Mouse (Mus musculus): ENCODE measurements around the gene Ppp4r3a. TPM values are rescaled to one million over a fixed set of nuclear protein-coding genes. Genes with fewer than 3 reads are reported as not detected.
A peak's percentile ranks its signal among the peaks of the same experiment; 100 is the strongest.
"Not testable (repeated sequence)": the region's sequence is repeated elsewhere in the genome, so short reads cannot be mapped to it uniquely, and the experiment has no call there.

Ppp4r3a gene
- polyA plus RNA-seq, 1 experiment from 2014 or later, result 78.7 TPM

- Histone ChIP-seq H3K9me3 (ENCODE audit: control insufficient read depth, low read length) (no peaks in the 10 kb centered on the region), H3K4me3 (ENCODE audit: low read depth, low read length) (no peak overlapping the region), H3K4me1 (replicated peaks; ENCODE audit: control insufficient read depth, insufficient read depth, low read length) (peaks cover 27% of the 10 kb centered on the region; the same call in 1 of the 2 replicates), H3K27ac (ENCODE audit: low read depth, low read length) (no peak overlapping the region), H3K4me2 (ENCODE audit: low read depth, low read length, severe bottlenecking) (no peak overlapping the region), H3K27me3 (ENCODE audit: control insufficient read depth, insufficient read depth, low read length) (no peaks in the 10 kb centered on the region), H3K9ac (ENCODE audit: low read length) (no peak overlapping the region), H3K36me3 (ENCODE audit: control insufficient read depth, insufficient read depth, low read length) (peaks cover 10% of the 10 kb centered on the region)
- peak; percentile 51 for DNase-seq (ENCODE audit: low spot score)
- WGBS, result 92% methylated on average over 7 of the region's 7 CpGs
- no peak for ATAC-seq (replicated peaks; ENCODE audit: low FRiP score)
Observed at GRCm38 (mm10) chr12:101019443-101019842, 64.1 kb downstream of the Ppp4r3a start.

GRCm38 (mm10) chr12:101019031-101019430, 64.5 kb downstream of the Ppp4r3a start:
- Histone ChIP-seq H3K27ac (ENCODE audit: low read depth, low read length) (no peak overlapping the region), H3K4me1 (replicated peaks; ENCODE audit: control insufficient read depth, insufficient read depth, low read length) (peaks cover 27% of the 10 kb centered on the region; the same call in 1 of the 2 replicates)

GRCm38 (mm10) chr12:101017971-101018371, 65.5 kb downstream of the Ppp4r3a start:
- ATAC-seq (replicated peaks; ENCODE audit: low FRiP score) (no peak), DNase-seq (ENCODE audit: low spot score) (peak; percentile 54)
- Histone ChIP-seq H3K27ac (ENCODE audit: low read depth, low read length) (peak overlapping the region; percentile 21; the same call in 1 of the 2 replicates), H3K4me2 (ENCODE audit: low read depth, low read length, severe bottlenecking) (no peak overlapping the region), H3K4me1 (replicated peaks; ENCODE audit: control insufficient read depth, insufficient read depth, low read length) (peaks cover 30% of the 10 kb centered on the region; the same call in 1 of the 2 replicates), H3K9ac (ENCODE audit: low read length) (peak overlapping the region; percentile 39; the same call in 1 of the 2 replicates), H3K9me3 (ENCODE audit: control insufficient read depth, low read length) (no peaks in the 10 kb centered on the region), H3K27me3 (ENCODE audit: control insufficient read depth, insufficient read depth, low read length) (no peaks in the 10 kb centered on the region), H3K36me3 (ENCODE audit: control insufficient read depth, insufficient read depth, low read length) (peaks cover 10% of the 10 kb centered on the region), H3K4me3 (ENCODE audit: low read depth, low read length) (no peak overlapping the region)
- 21% methylated on average over 6 of the region's 6 CpGs for WGBS

More at GRCm38 (mm10) chr12:101019031-101019430, 64.5 kb downstream of the Ppp4r3a start:
- no peaks in the 10 kb centered on the region for H3K9me3 ChIP-seq (ENCODE audit: control insufficient read depth, low read length)
- no peaks in the 10 kb centered on the region for H3K27me3 ChIP-seq (ENCODE audit: control insufficient read depth, insufficient read depth, low read length)
- WGBS, result 61% methylated on average over 5 of the region's 5 CpGs
- no peak overlapping the region for H3K4me3 ChIP-seq (ENCODE audit: low read depth, low read length)
- H3K4me2 ChIP-seq (ENCODE audit: low read depth, low read length, severe bottlenecking), result no peak overlapping the region
- no peak overlapping the region for H3K9ac ChIP-seq (ENCODE audit: low read length)
- no peak for ATAC-seq (replicated peaks; ENCODE audit: low FRiP score)
- peak; percentile 35 for DNase-seq (ENCODE audit: low spot score)
- peaks cover 10% of the 10 kb centered on the region for H3K36me3 ChIP-seq (ENCODE audit: control insufficient read depth, insufficient read depth, low read length)

GRCm38 (mm10) chr12:101016412-101016928, 67.0 kb downstream of the Ppp4r3a start:
- Histone ChIP-seq H3K9ac (ENCODE audit: low read length) (no peak overlapping the region), H3K36me3 (ENCODE audit: control insufficient read depth, insufficient read depth, low read length) (peaks cover 7% of the 10 kb centered on the region), H3K4me2 (ENCODE audit: low read depth, low read length, severe bottlenecking) (no peak overlapping the region), H3K4me3 (ENCODE audit: low read depth, low read length) (no peak overlapping the region), H3K27me3 (ENCODE audit: control insufficient read depth, insufficient read depth, low read length) (no peaks in the 10 kb centered on the region), H3K4me1 (replicated peaks; ENCODE audit: control insufficient read depth, insufficient read depth, low read length) (peaks cover 38% of the 10 kb centered on the region), H3K9me3 (ENCODE audit: control insufficient read depth, low read length) (no peaks in the 10 kb centered on the region), H3K27ac (ENCODE audit: low read depth, low read length) (peak overlapping the region; percentile 50; the same call in 1 of the 2 replicates)
- 35% methylated on average over 5 of the region's 5 CpGs for WGBS
- ATAC-seq (replicated peaks; ENCODE audit: low FRiP score), result no peak
- no peak for DNase-seq (ENCODE audit: low spot score)

GRCm38 (mm10) chr12:101015926-101016325, 67.6 kb downstream of the Ppp4r3a start:
- ATAC-seq (replicated peaks; ENCODE audit: low FRiP score), result peak; percentile 37
- H3K9ac ChIP-seq (ENCODE audit: low read length), result peak overlapping the region; percentile 6; the same call in 1 of the 2 replicates
- 50% methylated on average over 4 of the region's 4 CpGs for whole genome bisulfite sequencing
- peaks cover 5% of the 10 kb centered on the region; the same call in 1 of the 2 replicates for H3K36me3 ChIP-seq (ENCODE audit: control insufficient read depth, insufficient read depth, low read length)
- H3K4me2 ChIP-seq (ENCODE audit: low read depth, low read length, severe bottlenecking), result no peak overlapping the region
- peak overlapping the region; percentile 50; the same call in 1 of the 2 replicates for H3K27ac ChIP-seq (ENCODE audit: low read depth, low read length)
- peaks cover 38% of the 10 kb centered on the region for H3K4me1 ChIP-seq (replicated peaks; ENCODE audit: control insufficient read depth, insufficient read depth, low read length)
- no peaks in the 10 kb centered on the region for H3K9me3 ChIP-seq (ENCODE audit: control insufficient read depth, low read length)
- H3K27me3 ChIP-seq (ENCODE audit: control insufficient read depth, insufficient read depth, low read length), result no peaks in the 10 kb centered on the region
- H3K4me3 ChIP-seq (ENCODE audit: low read depth, low read length), result no peak overlapping the region
- no peak for DNase-seq (ENCODE audit: low spot score)

DNA sequence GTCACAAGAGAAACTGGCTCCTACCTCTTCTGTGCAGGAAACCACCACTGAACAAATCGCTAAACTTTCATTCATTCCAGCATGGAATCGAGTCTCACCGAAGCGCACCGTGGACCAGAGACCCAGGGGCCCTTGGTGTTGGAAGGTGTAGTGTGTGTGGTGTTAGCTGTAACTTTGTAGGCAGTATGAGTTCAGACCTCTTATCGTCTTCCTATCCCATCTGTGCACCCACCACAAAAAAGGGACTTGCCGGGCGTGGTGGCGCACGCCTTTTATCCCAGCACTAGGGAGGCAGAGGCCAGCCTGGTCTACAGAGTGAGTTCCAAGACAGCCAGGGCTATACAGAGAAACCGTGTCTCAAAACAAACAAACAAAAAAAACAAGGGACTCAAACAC, 68.3 kb downstream of the Ppp4r3a start:
- no peak overlapping the region for H3K27ac ChIP-seq (ENCODE audit: low read depth, low read length)
- no peaks in the 10 kb centered on the region for H3K27me3 ChIP-seq (ENCODE audit: control insufficient read depth, insufficient read depth, low read length)
- no peak overlapping the region for H3K4me2 ChIP-seq (ENCODE audit: low read depth, low read length, severe bottlenecking)
- ATAC-seq (replicated peaks; ENCODE audit: low FRiP score) (no peak), DNase-seq (ENCODE audit: low spot score) (no peak)
- H3K36me3 ChIP-seq (ENCODE audit: control insufficient read depth, insufficient read depth, low read length), result peaks cover 2% of the 10 kb centered on the region; the same call in 1 of the 2 replicates
- H3K9me3 ChIP-seq (ENCODE audit: control insufficient read depth, low read length), result no peaks in the 10 kb centered on the region
- peaks cover 38% of the 10 kb centered on the region for H3K4me1 ChIP-seq (replicated peaks; ENCODE audit: control insufficient read depth, insufficient read depth, low read length)
- H3K4me3 ChIP-seq (ENCODE audit: low read depth, low read length), result no peak overlapping the region
- WGBS, result 87% methylated on average over 11 of the region's 11 CpGs
- H3K9ac ChIP-seq (ENCODE audit: low read length), result no peak overlapping the region

GRCm38 (mm10) chr12:101014549-101015164, 68.8 kb downstream of the Ppp4r3a start:
- DNase-seq (ENCODE audit: low spot score) (no peak), ATAC-seq (replicated peaks; ENCODE audit: low FRiP score) (no peak)
- no peak overlapping the region for H3K9ac ChIP-seq (ENCODE audit: low read length)
- no peak overlapping the region for H3K4me3 ChIP-seq (ENCODE audit: low read depth, low read length)
- no peaks in the 10 kb centered on the region; the same call in 1 of the 2 replicates for H3K36me3 ChIP-seq (ENCODE audit: control insufficient read depth, insufficient read depth, low read length)
- no peak overlapping the region for H3K27ac ChIP-seq (ENCODE audit: low read depth, low read length)
- H3K27me3 ChIP-seq (ENCODE audit: control insufficient read depth, insufficient read depth, low read length), result no peaks in the 10 kb centered on the region
- peaks cover 38% of the 10 kb centered on the region for H3K4me1 ChIP-seq (replicated peaks; ENCODE audit: control insufficient read depth, insufficient read depth, low read length)
- no peaks in the 10 kb centered on the region for H3K9me3 ChIP-seq (ENCODE audit: control insufficient read depth, low read length)
- WGBS, result 76% methylated on average over 10 of the region's 10 CpGs
- H3K4me2 ChIP-seq (ENCODE audit: low read depth, low read length, severe bottlenecking), result no peak overlapping the region

DNA sequence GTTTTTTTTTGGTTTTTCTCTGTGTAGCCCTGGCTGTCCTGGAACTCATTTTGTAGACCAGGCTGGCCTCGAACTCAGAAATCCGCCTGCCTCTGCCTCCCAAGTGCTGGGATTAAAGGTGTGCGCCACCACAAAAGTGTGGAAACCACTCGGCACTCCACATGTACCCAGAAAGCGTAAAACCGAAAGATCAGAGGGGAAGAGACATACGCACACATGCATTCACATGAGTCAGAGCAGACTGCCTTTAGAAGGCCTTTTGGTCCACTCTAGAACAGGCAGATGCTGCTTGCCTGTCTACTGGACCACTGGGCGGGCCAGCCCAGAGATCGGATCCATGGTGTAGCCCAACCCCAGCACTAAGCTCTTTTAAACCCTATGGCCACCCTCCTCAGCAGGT, 69.8 kb downstream of the Ppp4r3a start:
- H3K4me3 ChIP-seq (ENCODE audit: low read depth, low read length); DNase-seq (ENCODE audit: low spot score); H3K4me2 ChIP-seq (ENCODE audit: low read depth, low read length, severe bottlenecking); H3K27ac ChIP-seq (ENCODE audit: low read depth, low read length); H3K27me3 ChIP-seq (ENCODE audit: control insufficient read depth, insufficient read depth, low read length); ATAC-seq (replicated peaks; ENCODE audit: low FRiP score); H3K36me3 ChIP-seq (ENCODE audit: control insufficient read depth, insufficient read depth, low read length); H3K9ac ChIP-seq (ENCODE audit: low read length); H3K9me3 ChIP-seq (ENCODE audit: control insufficient read depth, low read length): not testable (repeated sequence)
- WGBS, result 92% methylated on average over 9 of the region's 9 CpGs
- peaks cover 37% of the 10 kb centered on the region for H3K4me1 ChIP-seq (replicated peaks; ENCODE audit: control insufficient read depth, insufficient read depth, low read length)
